Mouse (Mus musculus): ENCODE data around the gene Insig1.

The Insig1 gene

DNA sequence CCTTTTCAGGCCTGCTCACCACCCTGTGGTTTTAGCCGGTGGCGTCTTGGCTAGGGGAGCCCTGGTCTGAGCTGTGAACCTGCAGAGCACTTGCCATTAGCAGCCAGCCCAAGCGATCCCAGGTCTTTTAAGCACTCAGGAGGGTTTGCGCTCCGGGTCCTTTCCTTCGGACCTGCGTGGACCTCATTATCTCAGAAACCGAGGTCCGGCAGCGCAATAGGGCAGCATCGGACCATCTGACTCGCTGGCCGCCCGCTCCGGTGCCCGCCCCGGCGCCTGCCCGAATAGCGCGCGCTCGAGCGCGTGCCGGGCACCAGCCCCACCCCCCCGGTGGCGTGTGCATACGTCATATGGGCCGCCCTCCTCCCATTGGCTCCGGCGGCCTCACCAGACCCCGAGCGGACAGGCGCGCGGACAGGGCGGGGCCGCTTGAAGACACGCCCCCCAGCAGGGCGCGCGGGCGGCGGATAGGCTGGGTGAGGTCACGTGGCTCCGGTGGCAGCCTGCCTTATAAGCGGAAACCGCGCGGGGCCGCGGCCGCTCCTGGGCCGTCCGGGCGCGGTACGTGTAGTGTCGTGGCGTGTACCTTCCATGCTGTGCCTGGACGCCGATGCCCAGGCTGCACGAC lies at the start of gene Insig1:
Gene Insig1 (plus strand): TSS at position 536 of the 628 bp plus-strand sequence.
- in situ Hi-C loops (cut with MboI, MseI): loop anchor here (10.0 kb wide), 1 partner anchor 1124 kb away; the partner anchor contains the start of gene Rnf32

DNA sequence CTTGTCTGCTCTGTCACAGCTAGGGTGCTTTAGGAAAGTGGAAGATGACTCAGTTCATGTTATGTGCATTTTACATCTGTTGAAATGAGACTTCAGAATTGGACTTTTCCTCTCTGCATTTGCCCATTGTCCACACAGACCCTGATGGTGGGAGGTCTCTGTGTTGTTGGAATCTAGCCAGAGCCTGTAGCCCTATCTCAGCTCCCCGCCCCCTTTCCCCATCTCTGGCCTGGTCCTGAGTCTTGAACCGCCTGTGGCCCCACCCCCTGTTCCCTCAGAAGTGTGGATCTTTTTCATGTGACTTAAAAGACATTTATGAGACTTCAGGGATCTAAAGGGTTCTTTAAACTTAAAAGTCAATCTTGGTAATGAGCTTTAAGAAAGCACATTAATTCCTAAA lies 47.7 kb upstream of the Insig1 start:
- in situ Hi-C loops (cut with MboI, MseI): no loop called here

DNA sequence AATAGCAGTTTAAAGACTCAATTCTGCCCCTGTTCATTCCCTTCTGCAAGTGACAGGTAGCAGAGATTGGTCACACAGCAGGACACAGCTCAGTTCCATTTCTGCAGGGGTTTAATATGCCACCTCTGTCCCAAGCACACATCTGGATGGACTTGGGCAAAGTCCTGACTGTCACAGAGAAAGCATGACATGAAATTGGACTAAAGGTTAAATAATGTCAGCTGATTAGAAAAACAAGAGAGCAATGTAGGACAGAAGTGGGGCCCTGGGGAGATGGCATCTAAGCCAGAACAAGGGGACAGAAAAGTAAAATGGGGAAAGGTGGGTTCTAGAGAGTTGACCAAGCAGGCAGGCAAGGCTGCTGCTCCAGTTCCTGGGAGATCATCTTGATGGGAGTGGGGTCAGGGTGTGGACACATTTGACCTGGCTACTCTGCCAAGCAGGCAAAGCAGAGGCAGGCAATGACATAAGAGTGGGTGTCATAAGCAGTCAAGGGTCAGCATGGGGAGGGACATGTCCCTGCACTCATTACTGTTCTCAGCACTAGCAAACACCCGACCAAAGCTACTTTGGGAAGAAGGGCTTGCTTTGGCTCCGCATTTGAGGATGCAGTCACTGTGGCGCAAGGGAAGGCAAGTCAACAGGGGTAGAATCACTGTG lies 39.5 kb upstream of the Insig1 start:
- in situ Hi-C loops (cut with MboI, MseI): no loop called here

DNA sequence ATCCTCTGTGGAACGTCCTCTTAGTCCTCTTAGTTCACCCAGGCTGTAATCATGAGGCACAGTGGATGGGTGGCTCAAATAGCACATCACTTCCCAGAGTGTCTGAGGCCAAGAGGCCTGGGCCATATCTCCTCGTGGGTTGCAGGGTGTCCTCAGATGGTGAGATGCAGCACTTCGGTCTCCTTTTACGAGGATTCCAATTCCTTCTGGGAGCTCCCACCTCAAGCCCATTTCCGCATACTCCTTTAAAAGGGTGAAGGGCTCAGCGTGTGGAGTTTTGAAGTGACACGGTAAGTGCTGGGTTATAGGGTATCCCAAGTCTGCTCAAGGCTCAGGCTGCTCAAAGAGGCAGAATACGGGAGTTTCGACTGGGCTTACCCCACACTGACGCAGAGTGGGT lies 38.3 kb upstream of the Insig1 start:
- in situ Hi-C loops (cut with MboI, MseI): no loop called here

DNA sequence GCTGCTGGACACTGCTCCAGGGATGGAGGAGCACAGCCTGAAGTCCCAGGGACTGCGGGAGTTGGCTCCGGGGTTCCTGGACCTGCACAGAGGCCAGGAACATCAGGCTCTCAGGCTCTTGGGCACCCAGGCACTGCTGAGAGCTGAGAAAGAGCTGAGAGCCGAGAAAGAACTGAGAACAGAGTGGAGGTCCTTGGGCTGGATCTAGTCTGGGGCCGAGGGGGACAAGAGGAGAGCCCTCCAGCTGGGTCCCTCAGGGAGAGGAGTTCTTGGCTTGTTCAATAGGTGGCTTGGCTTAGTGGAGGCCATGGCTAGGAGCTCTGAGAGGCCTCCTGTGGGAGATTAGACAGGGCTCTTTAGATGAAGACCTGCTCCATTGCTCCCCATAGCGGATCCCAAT lies 37.9 kb upstream of the Insig1 start:
- in situ Hi-C loops (cut with MboI, MseI): no loop called here

DNA sequence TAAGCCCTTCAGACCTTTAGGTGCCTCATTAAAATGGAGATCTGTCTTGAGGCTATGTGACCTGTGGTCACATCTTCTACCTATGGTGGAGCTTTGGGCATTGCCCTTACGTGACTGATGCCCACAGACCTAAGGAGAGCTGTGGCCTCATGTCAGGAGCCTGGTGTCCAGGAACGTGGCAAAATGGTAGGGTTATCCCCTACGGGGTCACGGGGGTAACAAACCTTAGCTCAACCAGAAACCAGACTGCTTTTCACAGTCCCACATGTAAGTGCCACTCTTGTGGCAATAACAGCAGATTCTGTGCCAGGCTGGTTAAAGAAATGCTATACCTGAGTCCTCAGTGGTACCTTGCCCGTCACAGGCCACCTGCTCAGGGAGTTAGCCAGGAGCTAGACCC lies 37.3 kb upstream of the Insig1 start:
- in situ Hi-C loops (cut with MboI, MseI): no loop called here

DNA sequence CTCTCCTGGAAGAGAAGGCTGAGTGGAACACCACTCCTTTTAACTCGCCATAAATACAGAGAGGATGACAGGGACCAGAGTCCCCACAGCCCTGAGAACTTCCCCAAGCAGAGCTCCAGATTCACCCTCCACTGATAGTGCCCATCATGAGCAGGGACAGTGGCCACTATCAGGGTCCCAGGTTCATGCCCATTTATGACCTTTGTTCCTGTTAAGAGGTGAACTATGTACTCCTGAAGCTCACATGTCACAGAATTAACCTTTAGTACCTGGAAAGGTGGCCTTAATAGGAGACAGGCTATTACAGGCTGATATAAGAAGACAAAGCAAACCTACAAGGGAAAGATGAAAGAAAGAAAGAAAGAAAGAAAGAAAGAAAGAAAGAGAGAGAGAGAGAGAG lies 35.2 kb upstream of the Insig1 start:
- in situ Hi-C loops (cut with MboI, MseI): no loop called here

DNA sequence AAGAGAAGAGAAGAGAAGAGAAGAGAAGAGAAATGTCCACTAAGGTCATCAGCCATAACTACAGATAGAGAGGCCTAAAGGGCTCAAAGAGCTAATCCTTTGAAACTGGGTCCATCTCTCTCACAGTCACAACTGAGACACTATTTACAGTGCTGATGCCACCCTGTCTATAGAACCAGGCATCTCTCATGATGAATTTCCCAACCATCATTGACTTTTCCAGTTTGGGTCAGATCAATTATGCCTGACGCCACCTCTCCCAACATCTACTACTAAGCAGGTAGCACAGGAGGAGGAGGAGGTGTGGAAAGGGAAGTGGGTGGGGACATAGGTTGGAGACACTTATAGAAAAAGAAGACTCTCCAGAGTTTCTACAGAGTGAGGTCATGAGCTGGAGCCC lies 34.6 kb upstream of the Insig1 start:
- in situ Hi-C loops (cut with MboI, MseI): no loop called here

DNA sequence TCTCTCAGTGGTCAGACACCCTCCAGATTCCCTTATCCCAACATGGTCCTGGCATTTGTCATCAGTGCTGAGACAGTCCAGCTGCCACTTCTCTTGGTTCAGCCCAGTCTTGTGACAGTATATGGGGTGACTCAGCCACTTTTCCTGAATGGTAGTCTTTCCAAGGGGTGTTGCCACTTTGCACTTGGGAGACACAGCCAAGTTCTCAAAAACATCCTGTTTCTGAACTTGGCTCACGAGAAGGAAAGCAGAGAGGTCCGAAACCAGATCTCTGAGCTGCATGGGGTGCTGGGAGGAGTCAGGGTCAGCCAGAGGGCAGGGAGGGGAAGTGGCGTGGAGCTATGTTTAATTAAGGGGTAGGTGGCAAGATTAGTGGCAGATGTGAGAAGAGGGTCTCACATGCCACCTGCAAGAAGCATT lies 34.0 kb upstream of the Insig1 start:
- in situ Hi-C loops (cut with MboI, MseI): no loop called here

DNA sequence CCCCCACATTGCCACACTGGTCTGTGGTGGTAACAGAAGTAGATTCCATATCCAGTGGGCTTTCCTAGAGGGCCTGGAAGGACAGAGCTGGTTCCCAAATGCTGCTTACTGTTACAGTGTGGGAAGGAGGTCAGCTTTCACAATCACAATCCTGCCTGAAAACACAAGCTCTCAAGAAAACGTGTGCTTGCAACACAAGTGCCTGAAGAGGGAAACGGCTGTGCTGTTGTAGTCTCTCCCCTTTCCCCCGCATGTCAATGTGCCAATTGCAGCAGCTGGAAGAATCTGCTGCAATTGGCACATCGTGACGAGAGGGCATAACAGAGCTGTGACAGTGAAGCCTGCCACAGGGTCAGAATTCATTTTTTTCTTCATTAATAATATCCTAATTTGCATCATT lies 33.5 kb upstream of the Insig1 start:
- in situ Hi-C loops (cut with MboI, MseI): no loop called here

DNA sequence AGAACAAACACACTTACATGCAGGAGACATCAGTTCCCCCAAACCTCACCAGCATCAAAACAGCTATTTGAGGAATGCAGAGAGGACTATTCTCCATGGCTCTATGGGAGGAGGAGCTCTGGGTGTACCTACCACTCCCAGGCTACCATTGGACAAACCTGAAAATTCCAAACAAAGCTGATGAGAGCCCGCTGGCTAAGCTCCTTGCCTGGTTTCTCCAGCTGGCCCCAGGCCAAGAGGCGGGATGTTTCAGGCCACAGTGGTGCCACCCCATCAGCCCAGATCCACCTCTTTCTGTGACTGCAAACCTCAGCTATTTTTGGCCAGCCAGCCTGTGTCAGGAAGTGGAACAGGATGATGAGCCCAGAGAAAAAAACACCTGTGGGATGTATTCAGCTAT lies 33.0 kb upstream of the Insig1 start:
- in situ Hi-C loops (cut with MboI, MseI): no loop called here

DNA sequence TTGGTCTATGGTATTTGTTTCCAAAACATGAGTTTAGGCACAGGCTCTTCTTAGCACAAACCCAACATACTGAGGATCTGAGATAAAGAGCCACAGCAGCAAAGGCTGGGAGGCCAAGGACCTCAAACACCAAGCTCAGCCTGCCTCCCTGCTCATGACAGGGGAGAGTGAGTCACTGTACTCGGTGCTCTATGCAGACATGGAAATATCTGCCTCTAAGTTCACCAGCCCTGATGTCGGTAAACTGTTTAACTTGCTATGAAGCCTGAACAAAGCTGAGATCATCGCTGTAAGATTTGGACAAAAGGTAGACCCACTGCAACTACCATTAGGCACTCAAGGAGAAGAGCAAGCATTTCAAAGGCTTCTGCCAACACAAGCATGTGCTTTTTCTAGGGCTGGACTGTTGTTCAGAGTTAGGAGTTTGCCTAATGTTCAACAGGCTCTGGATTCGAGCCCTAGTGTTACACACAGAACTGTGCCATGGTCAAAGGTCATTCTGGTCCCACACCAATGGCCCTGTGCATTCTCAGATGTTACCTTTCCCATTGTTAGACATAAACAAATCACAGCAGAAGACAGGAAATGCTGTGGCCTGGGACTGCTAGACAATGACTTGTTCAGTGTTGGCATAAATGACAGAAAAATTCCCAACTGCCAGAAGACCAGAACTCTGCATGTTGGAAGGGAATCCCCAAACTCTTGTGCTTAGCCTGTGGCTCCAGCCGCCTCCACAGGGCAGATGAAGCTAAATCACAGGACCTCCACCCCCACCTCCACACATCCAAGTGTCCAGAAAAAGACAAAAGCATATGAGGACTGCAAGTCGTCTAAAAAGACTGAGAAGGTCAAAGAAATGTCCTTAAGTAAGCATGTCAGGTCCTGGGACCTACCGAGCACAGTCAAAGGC lies 31.2 kb upstream of the Insig1 start:
- in situ Hi-C loops (cut with MboI, MseI): no loop called here

DNA sequence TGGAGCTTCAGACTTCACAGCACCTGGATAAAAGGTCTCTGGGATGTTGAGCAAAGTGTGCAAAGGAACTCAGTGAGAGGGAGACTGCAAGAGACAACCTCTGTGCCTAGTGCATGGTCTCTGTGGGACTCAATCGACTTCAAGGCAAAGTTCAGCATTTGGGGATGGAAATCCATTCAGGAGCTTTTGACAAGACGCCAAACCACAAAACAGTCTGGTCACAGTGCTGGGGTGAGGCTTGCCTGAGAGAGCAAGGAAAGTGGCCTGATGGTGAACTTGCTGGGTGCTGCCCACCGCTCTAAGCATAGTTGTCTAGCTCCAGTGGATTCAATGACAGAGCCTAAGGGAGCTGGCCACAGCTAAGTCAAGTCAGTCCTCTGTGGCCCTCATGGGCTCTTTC lies 30.4 kb upstream of the Insig1 start:
- in situ Hi-C loops (cut with MboI, MseI): no loop called here

DNA sequence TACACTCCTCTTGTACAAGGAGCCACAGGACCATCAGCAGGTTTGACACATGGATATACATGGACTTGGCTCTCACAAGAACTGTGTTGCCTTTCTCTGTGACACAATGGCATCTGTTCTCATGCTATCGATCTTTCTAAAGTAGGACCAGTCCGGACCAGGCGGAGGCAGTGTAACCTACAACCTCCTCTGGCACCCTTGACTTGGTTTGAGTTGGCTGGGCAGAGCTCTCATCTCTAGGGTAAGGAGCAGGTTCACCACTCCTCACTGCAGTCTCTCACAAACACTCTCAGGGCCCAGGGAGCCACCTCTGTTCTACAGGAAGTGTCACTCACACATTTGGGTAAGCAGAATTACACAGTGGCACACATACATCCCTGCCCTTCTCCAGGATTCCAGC lies 29.1 kb upstream of the Insig1 start:
- in situ Hi-C loops (cut with MboI, MseI): no loop called here

DNA sequence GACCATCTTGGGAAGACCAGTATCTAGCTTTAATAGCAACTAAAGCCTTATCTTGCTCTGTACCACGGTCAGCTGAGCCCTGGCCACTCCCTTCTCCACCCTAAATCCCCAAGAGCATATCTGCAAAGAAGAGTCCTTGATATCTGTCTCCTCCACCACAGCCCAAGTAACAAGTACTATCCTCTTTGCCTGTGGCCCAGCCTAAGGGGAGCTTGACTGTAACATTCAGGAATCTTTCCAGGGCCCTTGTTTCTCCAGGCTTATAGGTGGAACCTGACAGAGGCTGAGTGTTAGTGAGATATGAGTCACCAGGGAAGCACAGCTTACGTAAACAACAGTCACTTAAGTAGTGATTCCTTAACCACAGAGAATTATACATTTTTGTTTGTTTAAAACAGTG lies 28.4 kb upstream of the Insig1 start:
- in situ Hi-C loops (cut with MboI, MseI): no loop called here

DNA sequence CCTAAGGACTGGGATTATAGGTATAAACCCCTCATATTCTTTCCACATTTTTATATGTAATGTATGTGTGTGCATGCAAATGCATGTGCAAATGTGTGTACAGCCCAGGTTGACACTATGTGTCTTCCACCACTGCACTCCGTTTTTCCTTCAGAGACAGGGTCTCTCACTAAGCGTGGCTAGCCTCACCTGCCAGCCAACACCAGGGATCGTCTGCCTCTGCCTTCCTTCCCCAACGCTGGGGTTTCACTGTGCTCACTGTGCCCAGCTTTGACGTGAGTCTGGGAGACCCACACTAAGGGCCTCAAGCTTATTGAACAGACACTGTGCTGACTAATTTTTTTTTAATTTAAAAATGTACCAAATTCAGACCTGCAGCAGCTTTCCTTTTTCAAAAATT lies 27.8 kb upstream of the Insig1 start:
- in situ Hi-C loops (cut with MboI, MseI): no loop called here

DNA sequence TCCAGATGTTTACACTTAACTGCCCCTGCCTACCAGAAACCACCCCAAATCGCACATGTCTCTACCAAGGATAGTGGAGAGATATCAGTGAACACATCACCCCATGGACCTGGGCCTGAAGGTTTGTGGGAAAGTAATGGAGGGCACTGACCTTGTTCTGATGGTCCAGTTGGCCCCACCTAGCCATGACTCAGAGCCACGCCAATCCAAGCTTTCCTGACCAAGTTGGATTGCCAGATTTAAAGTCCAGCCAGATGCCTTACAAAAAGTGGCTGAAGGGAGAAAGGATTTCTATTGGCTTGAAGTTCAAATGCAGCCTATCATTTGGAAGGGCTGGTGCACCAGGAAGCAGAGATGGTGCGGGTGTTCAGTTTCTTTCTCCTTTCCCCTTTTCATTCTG lies 24.2 kb upstream of the Insig1 start:
- in situ Hi-C loops (cut with MboI, MseI): no loop called here

DNA sequence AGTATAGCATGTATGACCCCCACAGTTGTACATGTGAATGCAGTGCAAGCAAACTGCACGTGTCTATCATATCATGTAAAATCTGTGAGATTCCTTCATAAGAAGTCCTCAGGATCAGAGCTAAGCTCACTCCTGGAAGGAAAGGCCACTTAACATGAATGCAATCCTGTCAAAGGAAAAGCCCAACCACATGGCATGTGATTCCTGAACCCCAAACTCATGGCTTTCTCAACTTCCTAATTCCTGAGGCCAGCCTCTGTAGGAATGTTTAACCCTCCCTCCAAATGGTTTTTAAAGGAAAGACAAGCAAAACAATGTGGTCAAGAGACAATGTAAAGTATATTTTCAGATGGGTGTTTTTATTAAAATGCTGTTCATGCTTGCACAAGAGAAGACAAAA lies 23.2 kb upstream of the Insig1 start:
- in situ Hi-C loops (cut with MboI, MseI): no loop called here

DNA sequence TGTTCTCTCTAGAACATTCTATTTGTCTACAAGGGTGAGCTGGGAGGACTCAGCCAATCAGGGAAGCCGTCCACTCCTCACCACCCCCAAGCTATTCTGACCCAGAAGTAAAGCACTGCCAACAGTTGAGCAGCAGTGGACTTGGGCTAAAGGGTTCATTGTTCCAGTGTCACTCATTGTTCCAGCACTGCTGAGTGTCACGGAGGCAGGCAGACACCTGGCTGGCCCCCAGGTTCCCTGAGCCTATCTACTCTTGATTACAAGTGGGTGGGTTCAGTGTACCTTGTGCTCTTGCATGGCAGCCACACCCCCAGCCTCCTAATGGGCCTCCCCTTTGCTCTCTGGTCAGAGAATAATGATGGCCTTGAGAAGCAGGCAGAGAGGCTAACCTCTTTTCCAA lies 15.7 kb upstream of the Insig1 start:
- in situ Hi-C loops (cut with MboI, MseI): no loop called here

DNA sequence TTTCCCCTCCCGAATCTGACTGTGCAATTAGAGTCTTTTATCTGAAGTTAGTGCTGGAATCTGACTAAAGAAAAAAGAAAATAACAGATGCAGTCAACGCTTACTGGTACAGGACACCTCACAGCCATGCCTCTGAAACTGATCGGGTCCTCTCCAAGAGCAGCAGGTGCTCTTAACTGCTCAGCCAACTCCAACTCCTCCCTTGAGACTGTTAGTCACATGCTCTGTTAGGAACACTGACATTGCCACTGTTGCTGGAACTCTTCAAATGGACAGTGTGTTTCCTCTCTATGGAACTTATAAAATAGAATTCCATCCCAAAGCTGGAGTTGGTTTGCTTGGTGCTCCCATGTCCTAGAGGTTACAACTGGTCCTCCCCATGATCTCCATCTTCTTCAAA lies 14.3 kb upstream of the Insig1 start:
- in situ Hi-C loops (cut with MboI, MseI): no loop called here

DNA sequence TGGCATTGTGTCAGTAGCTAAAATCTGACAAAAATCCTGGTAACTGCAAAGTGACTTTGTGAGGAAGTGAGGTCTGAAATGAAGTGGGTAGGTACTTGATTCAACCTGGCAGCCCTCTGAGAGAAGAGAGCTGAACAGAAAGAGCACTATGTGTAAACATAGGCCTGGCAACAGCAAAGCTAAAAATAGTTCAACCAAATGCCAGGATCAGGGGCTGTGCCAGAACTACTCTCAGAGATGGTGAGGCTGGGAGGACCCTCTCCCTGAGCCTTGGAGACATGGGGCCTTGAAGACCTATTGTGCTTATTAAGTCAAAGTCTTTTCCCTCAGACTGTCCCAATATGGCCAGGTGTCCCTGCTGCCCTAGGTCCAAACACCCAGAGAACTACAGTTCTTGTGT lies 10.7 kb upstream of the Insig1 start:
- in situ Hi-C loops (cut with MboI, MseI): no loop called here

DNA sequence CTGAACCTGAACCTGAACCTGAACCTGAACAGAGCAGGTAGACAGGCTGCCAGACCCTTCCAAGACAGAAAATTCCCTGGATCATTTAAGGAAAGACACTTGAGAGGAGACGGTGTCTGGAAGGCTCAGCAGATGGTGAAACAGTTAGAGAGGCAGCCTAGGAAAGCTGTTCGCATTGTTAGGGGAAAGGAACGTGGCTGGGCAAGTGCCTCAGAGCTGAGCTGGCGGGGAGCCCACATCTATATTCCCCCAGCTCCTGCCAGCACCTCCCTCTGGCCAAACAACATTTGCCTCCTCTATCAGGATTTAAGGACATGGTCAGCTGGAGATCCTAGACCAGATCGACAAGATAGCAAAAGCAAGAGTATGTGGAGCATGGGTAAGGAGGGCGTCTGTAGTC lies 10.2 kb upstream of the Insig1 start:
- in situ Hi-C loops (cut with MboI, MseI): no loop called here

Data from regulatory T cell (primary cell).